Mouse (Mus musculus): ENCODE measurements around the gene Atp6v1c2.

Atp6v1c2 gene

GRCm38 (mm10) chr12:17261005-17261404 lies 68.2 kb downstream of the Atp6v1c2 start:
- no peak for DNase-seq (ENCODE audit: low read depth, low spot score)

GRCm38 (mm10) chr12:17258431-17258830 lies 70.7 kb downstream of the Atp6v1c2 start:
- DNase-seq (ENCODE audit: low read depth, low spot score), result no peak

GRCm38 (mm10) chr12:17256905-17257304 lies 72.3 kb downstream of the Atp6v1c2 start:
- DNase-seq (ENCODE audit: low read depth, low spot score), result peak; percentile 85

- DNase-seq (ENCODE audit: low read depth, low spot score), result peak; percentile 19
Measured at GRCm38 (mm10) chr12:17255602-17256001, 73.6 kb downstream of the Atp6v1c2 start.

- DNase-seq (ENCODE audit: low read depth, low spot score), result peak; percentile 83
Measured at GRCm38 (mm10) chr12:17253069-17253468, 76.1 kb downstream of the Atp6v1c2 start.

GRCm38 (mm10) chr12:17250962-17251361 lies 78.2 kb downstream of the Atp6v1c2 start:
- DNase-seq (ENCODE audit: low read depth, low spot score), result no peak

- peak; percentile 50 for DNase-seq (ENCODE audit: low read depth, low spot score)
Measured at GRCm38 (mm10) chr12:17242041-17242440, 87.1 kb downstream of the Atp6v1c2 start.

GRCm38 (mm10) chr12:17241614-17242013 lies 87.5 kb downstream of the Atp6v1c2 start:
- no peak for DNase-seq (ENCODE audit: low read depth, low spot score)

GRCm38 (mm10) chr12:17241016-17241415 lies 88.1 kb downstream of the Atp6v1c2 start:
- DNase-seq (ENCODE audit: low read depth, low spot score), result no peak

- no peak for DNase-seq (ENCODE audit: low read depth, low spot score)
Measured at GRCm38 (mm10) chr12:17239428-17239688, 89.8 kb downstream of the Atp6v1c2 start.

GRCm38 (mm10) chr12:17238588-17239427 lies 90.4 kb downstream of the Atp6v1c2 start:
- DNase-seq (ENCODE audit: low read depth, low spot score), result peak; percentile 24

- no peak for DNase-seq (ENCODE audit: low read depth, low spot score)
Measured at GRCm38 (mm10) chr12:17235535-17236313, 93.4 kb downstream of the Atp6v1c2 start.
